26 mouse cellular contexts compared by ENCODE assay signal in genomic region chr6:116038222-116038621, GRCm38 (mm10). TPM values are rescaled to one million over a fixed set of nuclear protein-coding genes. Genes with fewer than 3 reads are reported as not detected.
A peak's percentile ranks its signal among the peaks of the same experiment; 100 is the strongest.
DNase-seq lines count a peak whose midpoint lies in the region; ATAC-seq and TF ChIP-seq lines count a peak whose summit lies in the region.
"Had no signal": no experiment of that assay in that cellular context is flagged by ENCODE, and none has a peak within 500 bp of the region (broad histone marks: within the 10 kb centered on the region; RNA-seq: fewer than 3 reads in every experiment).

No protein-coding gene starts in this region.

- H3K4me2 ChIP-seq in liver, postnatal 0 days (ENCODE audit: low read depth, low read length), result no peak overlapping the region
- H3K4me2 ChIP-seq in kidney, embryonic 14.5 days (replicated peaks; ENCODE audit: low read depth, low read length), result no peak overlapping the region
- H3K4me2 ChIP-seq: hindbrain, embryonic 15.5 days; limb, embryonic 15.5 days; lung, embryonic 15.5 days; midbrain, embryonic 15.5 days; neural tube, embryonic 13.5 days had no signal

- H3K9me3 ChIP-seq in liver, postnatal 0 days (ENCODE audit: low read length), result 0 out of 2 replicates have a peak, but pooled peaks cover 2% of the 10 kb centered on the region
- H3K9me3 ChIP-seq in kidney, embryonic 14.5 days (ENCODE audit: control insufficient read depth, low read length), result peaks cover 4% of the 10 kb centered on the region; the same call in 1 of the 2 replicates
- H3K9me3 ChIP-seq: lung, embryonic 15.5 days had no signal

- H3K27me3 ChIP-seq in liver, postnatal 0 days (ENCODE audit: insufficient read depth, low read length), result no peaks in the 10 kb centered on the region
- H3K27me3 ChIP-seq in kidney, embryonic 14.5 days (ENCODE audit: control insufficient read depth, insufficient read depth, low read length), result no peaks in the 10 kb centered on the region
- H3K27me3 ChIP-seq: hindbrain, embryonic 15.5 days; limb, embryonic 15.5 days; lung, embryonic 15.5 days; midbrain, embryonic 15.5 days; neural tube, embryonic 13.5 days had no signal

- no peak for TF ChIP-seq CTCF in layer of hippocampus, adult 2 months (conservative IDR thresholded peaks at IDR 0.05)
- no peak for TF ChIP-seq CTCF in liver, postnatal 0 days (IDR thresholded peaks at IDR 0.05; ENCODE audit: low read depth)

- peak overlapping the region; percentile 15; the same call in 1 of the 2 replicates for H3K27ac ChIP-seq in layer of hippocampus, adult 2 months
- H3K27ac ChIP-seq in liver, postnatal 0 days (ENCODE audit: low read depth), result no peak overlapping the region
- no peak overlapping the region for H3K27ac ChIP-seq in kidney, embryonic 14.5 days (ENCODE audit: low read depth, low read length)
- H3K27ac ChIP-seq: forebrain, embryonic 10.5 days; heart, embryonic 10.5 days; hindbrain, embryonic 15.5 days; left cerebral cortex, adult 2 months; lung, embryonic 15.5 days; midbrain, embryonic 15.5 days; neural tube, embryonic 13.5 days; stomach, postnatal 0 days had no signal

- WGBS in liver, postnatal 0 days (ENCODE audit: insufficient replicate concordance), result 43% methylated on average over 2 of the region's 2 CpGs
- WGBS in kidney, embryonic 14.5 days, result 72% methylated on average over 2 of the region's 2 CpGs

- no peak overlapping the region for H3K4me3 ChIP-seq in layer of hippocampus, adult 2 months
- no peak overlapping the region for H3K4me3 ChIP-seq in liver, postnatal 0 days (ENCODE audit: low read depth, low read length)
- H3K4me3 ChIP-seq in kidney, embryonic 14.5 days (ENCODE audit: low read length), result no peak overlapping the region
- H3K4me3 ChIP-seq: forebrain, embryonic 10.5 days; heart, embryonic 10.5 days; hindbrain, embryonic 15.5 days; left cerebral cortex, adult 2 months; limb, embryonic 15.5 days; lung, embryonic 15.5 days; midbrain, embryonic 15.5 days; myocyte; neural tube, embryonic 13.5 days had no signal

- H3K9ac ChIP-seq in liver, postnatal 0 days (replicated peaks), result no peak overlapping the region
- no peak overlapping the region for H3K9ac ChIP-seq in kidney, embryonic 14.5 days (ENCODE audit: low read depth, low read length)
- H3K9ac ChIP-seq: hindbrain, embryonic 15.5 days; limb, embryonic 15.5 days; lung, embryonic 15.5 days; midbrain, embryonic 15.5 days; neural tube, embryonic 13.5 days had no signal

- DNase-seq in layer of hippocampus, adult 2 months (ENCODE audit: low spot score in 2 of 2), result no peak
- DNase-seq in layer of hippocampus, postnatal 14 days (ENCODE audit: low spot score in 2 of 2), result no peak
- DNase-seq in liver, result peak; percentile 50
- DNase-seq in liver, postnatal 0 days, result no peak
- DNase-seq in right cerebral cortex, postnatal 25 days, result no peak
- no peak for DNase-seq in thymus, postnatal 25 days
- DNase-seq: adrenal gland, adult 2 months; cerebellum, adult 9-11 months; heart, postnatal 4 days; kidney, adult 2 months; kidney, postnatal 4 days; layer of hippocampus, adult 9-11 months; lung, postnatal 36 days; thymus, adult 2 months had no signal

- H3K4me1 ChIP-seq in liver, postnatal 0 days (ENCODE audit: insufficient read depth), result no peaks in the 10 kb centered on the region; the same call in 1 of the 2 replicates
- no peaks in the 10 kb centered on the region for H3K4me1 ChIP-seq in kidney, embryonic 14.5 days (ENCODE audit: control insufficient read depth, insufficient read depth, low read length)
- H3K4me1 ChIP-seq: forebrain, embryonic 10.5 days; limb, embryonic 15.5 days; lung, embryonic 15.5 days; neural tube, embryonic 13.5 days had no signal

- peaks cover 7% of the 10 kb centered on the region for H3K36me3 ChIP-seq in liver, postnatal 0 days (replicated peaks; ENCODE audit: insufficient read depth, low read length)
- peaks cover 3% of the 10 kb centered on the region; the same call in 1 of the 2 replicates for H3K36me3 ChIP-seq in kidney, embryonic 14.5 days (ENCODE audit: control insufficient read depth, insufficient read depth, low read length)
- H3K36me3 ChIP-seq: hindbrain, embryonic 15.5 days; limb, embryonic 15.5 days; lung, embryonic 15.5 days; midbrain, embryonic 15.5 days had no signal

- ATAC-seq in liver, postnatal 0 days, result 0 out of 2 replicates have a peak, but pooled peaks have one; percentile 33
- ATAC-seq in kidney, embryonic 14.5 days (ENCODE audit: low FRiP score, low TSS enrichment), result no peak
- ATAC-seq: forebrain, embryonic 16.5 days; midbrain, embryonic 15.5 days had no signal

- no peak; the same call in 1 of the 2 replicates for TF ChIP-seq EP300 in liver, postnatal 0 days (IDR thresholded peaks at IDR 0.05; ENCODE audit: low read depth)

RNA-seq across cellular contexts. Expression of gene Plxnd1, which starts 43.4 kb away (rescaled TPM):
- total RNA-seq in layer of hippocampus, adult 2 months (2021), result 10 to 100 TPM; 16.6 to 24.4 TPM
- 10 to 100 TPM; 40.9 to 47.9 TPM for total RNA-seq in layer of hippocampus, postnatal 14 days (2021)
- polyA plus RNA-seq in liver, postnatal 0 days (2015; fragmentation: Nextera tagmentation; extraction: Ambion mirVana), result 8.5 and 8.7 TPM in 2 replicates
- 58.3 and 62.7 TPM in 2 replicates for polyA plus RNA-seq in kidney, embryonic 14.5 days (2014; fragmentation: Nextera tagmentation; extraction: Ambion mirVana)
